Mouse (Mus musculus) liver, postnatal 0 days (tissue): Measurements from ENCODE around the gene Cd320. TPM values are rescaled to one million over a fixed set of nuclear protein-coding genes. Genes with fewer than 3 reads are reported as not detected.
"Not testable (repeated sequence)": the region's sequence is repeated elsewhere in the genome, so short reads cannot be mapped to it uniquely, and the experiment has no call there.

Experiments
- ATAC-seq: fragments of 200-750 bp; cut with Nextera tagmentation; 2 replicates; pipeline ENCODE4 v1.8.0; 2017; ENCODE audit warnings: mild to moderate bottlenecking, moderate library complexity
- DNase-seq: peaks from one replicate; pipeline ENCODE4 v3.0.0-alpha.2; 2016
- H3K27ac ChIP-seq: fragments of 300-500 bp; sonication (generic); 2 replicates; pipeline ENCODE4 v1.5.1; 2014; ENCODE audit warnings: antibody characterized with exemption, moderate library complexity, mild to moderate bottlenecking, low read depth
- H3K27me3 ChIP-seq: fragments of 300-500 bp; sonication (generic); 2 replicates; pipeline ENCODE4 v1.6.1; 2014; ENCODE audit warnings: low read length, control low read depth, mixed read lengths; ENCODE audit not compliant: insufficient read depth
- H3K36me3 ChIP-seq: fragments of 300-500 bp; sonication (generic); replicated peaks from 2 replicates; pipeline ENCODE4 v1.6.1; 2014; ENCODE audit warnings: mild to moderate bottlenecking, control low read depth, low read length, moderate library complexity, mixed read lengths; ENCODE audit not compliant: insufficient read depth
- H3K4me1 ChIP-seq: fragments of 300-500 bp; sonication (generic); 2 replicates; pipeline ENCODE4 v1.6.1; 2014; ENCODE audit warnings: antibody characterized with exemption, mild to moderate bottlenecking, control low read depth; ENCODE audit not compliant: insufficient read depth
- H3K4me2 ChIP-seq: fragments of 300-500 bp; sonication (generic); 2 replicates; pipeline ENCODE4 v1.6.1; 2014; ENCODE audit warnings: low read depth, mild to moderate bottlenecking, low read length, moderate library complexity, mixed read lengths
- H3K4me3 ChIP-seq: fragments of 300-500 bp; sonication (generic); 2 replicates; pipeline ENCODE4 v1.5.1; 2014; ENCODE audit warnings: low read depth, low read length
- H3K9ac ChIP-seq: fragments of 300-500 bp; sonication (generic); replicated peaks from 2 replicates; pipeline ENCODE4 v1.6.1; 2014; ENCODE audit warnings: mild to moderate bottlenecking, moderate library complexity
- H3K9me3 ChIP-seq: fragments of 300-500 bp; sonication (generic); 2 replicates; pipeline ENCODE4 v1.6.1; 2016; ENCODE audit warnings: mild to moderate bottlenecking, control low read depth, low read length, mixed read lengths
- CTCF ChIP-seq: sonication (generic); IDR thresholded peaks from 2 replicates; pipeline ENCODE4 v1.5.1; 2016; ENCODE audit warnings: antibody characterized with exemption, low read depth
- EP300 ChIP-seq: IDR thresholded peaks from 2 replicates; pipeline ENCODE4 v1.6.1; 2016; ENCODE audit warnings: antibody characterized with exemption, low read depth, mild to moderate bottlenecking
- WGBS: fragments of 180-500 bp; shearing (Covaris S2); extraction: QIAGEN DNeasy Blood & Tissue Kit; methylation state at CpG from one replicate; pipeline ENCODE4 v1.1.7; 2014; ENCODE audit not compliant: insufficient replicate concordance; 5-methylcytosine and 5-hydroxymethylcytosine counted together
- polyA plus RNA-seq: library from polyadenylated mRNA; unstranded; fragments of >200 nt; fragmentation: Nextera tagmentation; extraction: Ambion mirVana; gene quantifications from 2 replicates; pipeline ENCODE4 v1.2.1, GENCODE M21; 2015

The Cd320 gene
- polyA plus RNA-seq, 1 experiment from 2014 or later = 16.6 TPM

- Histone ChIP-seq H3K4me1 (peaks cover 31% of the 10 kb centered on the region), H3K27ac (no peak overlapping the region), H3K9ac (no peak overlapping the region), H3K4me3 (no peak overlapping the region), H3K27me3 (peaks cover 5% of the 10 kb centered on the region; the same call in 1 of the 2 replicates), H3K4me2 (no peak overlapping the region), H3K9me3 (no peaks in the 10 kb centered on the region), H3K36me3 (peaks cover 4% of the 10 kb centered on the region; the same call in 1 of the 2 replicates)
- WGBS = 76% methylated on average over 6 of the region's 6 CpGs
- ATAC-seq = no peak
- no peak for DNase-seq
- TF ChIP-seq EP300 (no peak), CTCF (no peak)
Measured at GRCm38 (mm10) chr17:33815399-33815798, 27.5 kb upstream of the Cd320 start.

- 68% methylated on average over 5 of the region's 5 CpGs for WGBS
Measured at GRCm38 (mm10) chr17:33816612-33817011, 26.3 kb upstream of the Cd320 start.

DNA sequence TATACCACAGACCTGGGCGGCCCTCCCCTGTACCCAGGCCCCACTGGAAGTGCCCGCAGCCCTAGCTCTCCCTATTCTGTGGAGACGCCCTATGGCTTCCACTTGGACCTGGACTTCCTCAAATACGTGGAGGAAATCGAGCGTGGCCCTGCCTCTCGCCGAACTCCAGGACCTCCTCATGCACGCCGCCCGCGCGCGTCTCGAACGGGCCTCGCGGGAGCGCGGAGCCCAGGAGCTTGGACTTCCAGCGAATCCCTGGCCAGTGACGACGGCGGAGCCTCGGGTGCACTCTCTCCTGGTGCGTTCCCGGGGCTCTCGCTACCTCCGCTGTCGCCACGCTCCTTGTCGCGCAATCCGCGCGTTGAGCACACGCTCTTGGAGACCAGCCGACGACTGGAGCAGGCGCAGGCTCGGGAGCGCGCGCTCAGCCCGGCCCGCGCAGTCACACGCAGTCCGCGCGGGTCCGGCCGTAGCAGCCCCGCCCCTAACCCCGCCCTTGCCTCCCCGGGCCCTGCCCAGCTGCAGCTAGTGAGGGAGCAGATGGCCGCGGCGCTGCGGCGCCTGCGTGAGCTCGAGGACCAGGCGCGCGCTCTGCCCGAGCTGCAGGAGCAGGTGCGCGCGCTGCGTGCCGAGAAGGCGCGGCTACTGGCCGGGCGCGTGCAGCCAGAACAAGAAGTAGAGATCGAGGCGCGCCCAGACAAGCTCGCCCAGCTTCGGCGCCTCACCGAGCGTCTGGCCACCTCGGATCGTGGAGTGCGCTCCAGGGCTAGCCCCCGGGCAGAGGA lies 25.5 kb upstream of the Cd320 start:
- peak; percentile 97 for ATAC-seq
- H3K4me1 ChIP-seq = peaks cover 23% of the 10 kb centered on the region

More at GRCm38 (mm10) chr17:33816612-33817011, 26.3 kb upstream of the Cd320 start:
- Histone ChIP-seq H3K4me1 (peaks cover 23% of the 10 kb centered on the region), H3K27ac (peak overlapping the region; percentile 76), H3K4me3 (no peak overlapping the region), H3K36me3 (peaks cover 13% of the 10 kb centered on the region), H3K9ac (peak overlapping the region; percentile 67; the same call in 1 of the 2 replicates), H3K9me3 (no peaks in the 10 kb centered on the region), H3K4me2 (peak overlapping the region; percentile 95), H3K27me3 (no peaks in the 10 kb centered on the region)
- TF ChIP-seq CTCF (no peak), EP300 (no peak)
- no peak for DNase-seq
- ATAC-seq = no peak

DNA sequence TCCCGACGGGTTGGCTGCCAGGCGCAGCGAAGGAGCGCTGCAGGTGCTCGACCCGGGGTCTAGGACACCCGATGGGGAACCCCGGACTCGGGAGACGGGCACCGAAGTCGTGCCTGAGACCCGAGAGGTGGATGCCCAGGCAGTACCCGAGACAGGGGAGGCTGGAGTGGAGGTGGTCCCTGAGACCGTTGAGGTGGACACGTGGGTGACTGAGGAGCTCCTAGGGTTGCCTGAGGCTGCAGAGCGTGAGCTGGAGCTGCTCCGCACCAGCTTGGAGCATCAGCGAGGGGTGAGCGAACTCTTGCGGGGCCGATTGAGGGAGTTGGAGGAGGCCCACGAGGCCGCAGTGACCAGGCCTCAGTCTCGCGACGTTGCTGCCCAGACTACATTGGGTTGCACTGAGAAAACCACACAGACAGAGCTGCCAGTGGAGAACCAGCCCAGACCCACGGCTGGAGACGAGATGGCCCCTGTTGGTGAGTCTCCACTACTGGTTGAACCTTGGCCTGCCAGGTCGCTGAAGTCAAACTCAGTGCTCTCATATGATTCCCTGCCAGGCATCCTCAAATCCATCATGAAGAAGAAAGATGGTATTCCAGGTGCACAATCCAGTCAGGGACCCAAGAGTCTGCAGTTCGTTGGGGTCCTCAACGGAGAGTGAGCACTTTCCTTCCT lies 24.8 kb upstream of the Cd320 start:
- H3K9me3 ChIP-seq = no peaks in the 10 kb centered on the region
- 21% methylated on average over 33 of the region's 33 CpGs for WGBS
- H3K4me2 ChIP-seq = peak overlapping the region; percentile 95
- H3K27me3 ChIP-seq = no peaks in the 10 kb centered on the region
- DNase-seq (no peak), ATAC-seq (peak; percentile 10)
- H3K4me3 ChIP-seq = peak overlapping the region; percentile 50
- peaks cover 24% of the 10 kb centered on the region for H3K36me3 ChIP-seq
- peaks cover 23% of the 10 kb centered on the region for H3K4me1 ChIP-seq
- H3K27ac ChIP-seq = peak overlapping the region; percentile 73
- H3K9ac ChIP-seq = peak overlapping the region; percentile 75
- no peak for TF ChIP-seq EP300
- no peak for TF ChIP-seq CTCF

More for the DNA sequence above, 25.5 kb upstream of the Cd320 start:
- peaks cover 20% of the 10 kb centered on the region for H3K36me3 ChIP-seq
- DNase-seq = peak; percentile 97
- H3K27me3 ChIP-seq = no peaks in the 10 kb centered on the region
- H3K4me3 ChIP-seq = peak overlapping the region; percentile 50
- no peaks in the 10 kb centered on the region for H3K9me3 ChIP-seq
- H3K4me2 ChIP-seq = peak overlapping the region; percentile 95
- peak overlapping the region; percentile 76 for H3K27ac ChIP-seq
- TF ChIP-seq EP300 = no peak
- no peak for TF ChIP-seq CTCF
- WGBS = under 1% methylated on average over 79 of the region's 89 CpGs
- peak overlapping the region; percentile 75 for H3K9ac ChIP-seq

DNA sequence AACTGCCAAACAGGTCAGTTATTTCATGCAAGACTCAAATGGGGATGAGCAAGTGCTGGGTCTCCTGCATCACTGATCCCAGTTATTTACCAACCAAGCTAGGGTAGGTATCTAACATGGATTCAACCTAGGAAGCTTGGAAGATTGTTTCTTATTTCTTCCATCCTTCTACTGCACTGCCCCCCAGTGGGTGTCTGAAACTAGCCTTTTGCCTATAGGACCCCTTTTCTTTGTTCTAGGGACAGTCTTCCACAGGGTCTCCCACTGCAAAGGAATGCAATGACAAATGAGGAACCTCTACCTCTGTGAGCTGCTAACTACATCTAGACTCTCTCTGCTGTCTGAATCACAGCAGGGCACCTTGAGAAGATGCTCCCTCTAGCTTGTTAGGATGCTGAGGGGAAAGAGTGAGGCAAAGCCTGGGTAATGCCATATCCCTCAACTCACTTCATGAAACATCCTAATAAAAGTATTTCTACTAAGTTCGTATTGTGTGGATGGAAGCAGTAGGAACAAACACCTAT lies 20.4 kb upstream of the Cd320 start:
- Histone ChIP-seq H3K36me3 (peaks cover 24% of the 10 kb centered on the region), H3K4me3 (no peak overlapping the region), H3K9ac (no peak overlapping the region), H3K27me3 (no peaks in the 10 kb centered on the region), H3K27ac (no peak overlapping the region), H3K9me3 (no peaks in the 10 kb centered on the region), H3K4me2 (peak overlapping the region; percentile 87; the same call in 1 of the 2 replicates), H3K4me1 (peaks cover 28% of the 10 kb centered on the region)
- TF ChIP-seq EP300 = no peak
- TF ChIP-seq CTCF = peak; percentile 20; the same call in 1 of the 2 replicates
- WGBS = 66% methylated on average over 1 of the region's 1 CpGs
- ATAC-seq (no peak), DNase-seq (no peak)

DNA sequence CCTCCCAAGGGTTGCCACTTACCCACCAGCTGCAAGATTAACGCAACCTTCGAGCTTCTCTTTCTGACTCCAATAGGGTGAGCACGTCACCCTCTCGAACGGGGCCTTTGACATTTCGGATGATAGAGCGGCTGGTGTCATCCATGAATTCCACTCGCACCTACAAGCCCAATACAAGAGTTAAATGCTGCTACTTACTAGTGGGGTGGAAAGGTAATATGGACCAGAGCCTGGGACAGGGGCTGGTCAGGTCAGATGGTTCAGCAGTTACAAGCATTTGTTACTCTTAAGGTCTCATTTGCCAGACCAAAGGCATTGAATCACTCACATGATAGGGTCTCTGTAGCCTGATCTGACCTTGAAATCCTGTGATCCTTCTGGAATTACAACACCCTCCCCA lies 19.7 kb upstream of the Cd320 start:
- Histone ChIP-seq H3K9ac (peak overlapping the region; percentile 87), H3K36me3 (peaks cover 24% of the 10 kb centered on the region), H3K27ac (peak overlapping the region; percentile 60; the same call in 1 of the 2 replicates), H3K4me2 (peak overlapping the region; percentile 87), H3K4me1 (peaks cover 26% of the 10 kb centered on the region), H3K4me3 (peak overlapping the region; percentile 83)
- not testable (repeated sequence) for DNase-seq, ATAC-seq, H3K9me3 ChIP-seq, H3K27me3 ChIP-seq
- 65% methylated on average over 8 of the region's 8 CpGs for WGBS
